Mouse (Mus musculus): ENCODE results near the gene Faim2. TPM values are rescaled to one million over a fixed set of nuclear protein-coding genes. Genes with fewer than 3 reads are reported as not detected.

Gene Faim2
- polyA plus RNA-seq, 1 experiment from 2014 or later: 0.41 TPM

GRCm38 (mm10) chr15:99501292-99502260, 26.4 kb downstream of the Faim2 start:
- ATAC-seq (replicated peaks; ENCODE audit: low FRiP score, low TSS enrichment, low read depth): no peak
- Histone ChIP-seq H3K9me3 (ENCODE audit: control insufficient read depth, low read length) (no peaks in the 10 kb centered on the region), H3K27me3 (replicated peaks; ENCODE audit: control insufficient read depth, insufficient read depth, low read length) (no peaks in the 10 kb centered on the region), H3K4me1 (replicated peaks; ENCODE audit: control insufficient read depth, insufficient read depth, low read length) (peaks cover 27% of the 10 kb centered on the region), H3K27ac (ENCODE audit: low read depth) (peak overlapping the region; percentile 35; the same call in 1 of the 2 replicates), H3K4me2 (ENCODE audit: low read length) (no peak overlapping the region), H3K9ac (ENCODE audit: low read length) (no peak overlapping the region), H3K4me3 (ENCODE audit: low read depth, low read length) (no peak overlapping the region), H3K36me3 (ENCODE audit: control insufficient read depth, insufficient read depth, low read length) (no peaks in the 10 kb centered on the region)
- WGBS: 70% methylated on average over 20 of the region's 20 CpGs
- no peak for DNase-seq (ENCODE audit: low spot score)

- ATAC-seq (replicated peaks; ENCODE audit: low FRiP score, low TSS enrichment, low read depth): no peak
- Histone ChIP-seq H3K4me1 (replicated peaks; ENCODE audit: control insufficient read depth, insufficient read depth, low read length) (peaks cover 25% of the 10 kb centered on the region), H3K27me3 (replicated peaks; ENCODE audit: control insufficient read depth, insufficient read depth, low read length) (no peaks in the 10 kb centered on the region), H3K27ac (ENCODE audit: low read depth) (no peak overlapping the region), H3K9ac (ENCODE audit: low read length) (no peak overlapping the region), H3K36me3 (ENCODE audit: control insufficient read depth, insufficient read depth, low read length) (no peaks in the 10 kb centered on the region), H3K4me2 (ENCODE audit: low read length) (no peak overlapping the region), H3K9me3 (ENCODE audit: control insufficient read depth, low read length) (no peaks in the 10 kb centered on the region), H3K4me3 (ENCODE audit: low read depth, low read length) (no peak overlapping the region)
- no peak for DNase-seq (ENCODE audit: low spot score)
- WGBS: 40% methylated on average over 5 of the region's 5 CpGs
Observed at GRCm38 (mm10) chr15:99500320-99500719, 27.6 kb downstream of the Faim2 start.

- H3K9ac ChIP-seq (ENCODE audit: low read length): no peak overlapping the region
- H3K27ac ChIP-seq (ENCODE audit: low read depth): no peak overlapping the region
- H3K36me3 ChIP-seq (ENCODE audit: control insufficient read depth, insufficient read depth, low read length): no peaks in the 10 kb centered on the region
- H3K4me2 ChIP-seq (ENCODE audit: low read length): no peak overlapping the region
- H3K4me1 ChIP-seq (replicated peaks; ENCODE audit: control insufficient read depth, insufficient read depth, low read length): peaks cover 22% of the 10 kb centered on the region
- H3K27me3 ChIP-seq (replicated peaks; ENCODE audit: control insufficient read depth, insufficient read depth, low read length): no peaks in the 10 kb centered on the region
- H3K9me3 ChIP-seq (ENCODE audit: control insufficient read depth, low read length): no peaks in the 10 kb centered on the region
- H3K4me3 ChIP-seq (ENCODE audit: low read depth, low read length): no peak overlapping the region
- DNase-seq (ENCODE audit: low spot score) (no peak), ATAC-seq (replicated peaks; ENCODE audit: low FRiP score, low TSS enrichment, low read depth) (no peak)
- WGBS: 49% methylated on average over 6 of the region's 6 CpGs
Observed at GRCm38 (mm10) chr15:99499726-99500125, 28.2 kb downstream of the Faim2 start.

- Histone ChIP-seq H3K4me2 (ENCODE audit: low read length) (no peak overlapping the region), H3K9ac (ENCODE audit: low read length) (no peak overlapping the region), H3K36me3 (ENCODE audit: control insufficient read depth, insufficient read depth, low read length) (no peaks in the 10 kb centered on the region), H3K27ac (ENCODE audit: low read depth) (no peak overlapping the region), H3K27me3 (replicated peaks; ENCODE audit: control insufficient read depth, insufficient read depth, low read length) (no peaks in the 10 kb centered on the region), H3K4me1 (replicated peaks; ENCODE audit: control insufficient read depth, insufficient read depth, low read length) (peaks cover 22% of the 10 kb centered on the region), H3K4me3 (ENCODE audit: low read depth, low read length) (no peak overlapping the region), H3K9me3 (ENCODE audit: control insufficient read depth, low read length) (no peaks in the 10 kb centered on the region)
- ATAC-seq (replicated peaks; ENCODE audit: low FRiP score, low TSS enrichment, low read depth): 0 out of 2 replicates have a peak, but pooled peaks have one; percentile 22
- DNase-seq (ENCODE audit: low spot score): no peak
- 45% methylated on average over 4 of the region's 4 CpGs for WGBS
Observed at GRCm38 (mm10) chr15:99498781-99499180, 29.2 kb downstream of the Faim2 start.

GRCm38 (mm10) chr15:99498356-99498755, 29.6 kb downstream of the Faim2 start:
- 63% methylated on average over 4 of the region's 4 CpGs for WGBS
- Histone ChIP-seq H3K4me3 (ENCODE audit: low read depth, low read length) (no peak overlapping the region), H3K27me3 (replicated peaks; ENCODE audit: control insufficient read depth, insufficient read depth, low read length) (no peaks in the 10 kb centered on the region), H3K9me3 (ENCODE audit: control insufficient read depth, low read length) (no peaks in the 10 kb centered on the region), H3K4me1 (replicated peaks; ENCODE audit: control insufficient read depth, insufficient read depth, low read length) (peaks cover 22% of the 10 kb centered on the region), H3K4me2 (ENCODE audit: low read length) (no peak overlapping the region), H3K9ac (ENCODE audit: low read length) (no peak overlapping the region), H3K36me3 (ENCODE audit: control insufficient read depth, insufficient read depth, low read length) (no peaks in the 10 kb centered on the region), H3K27ac (ENCODE audit: low read depth) (no peak overlapping the region)
- DNase-seq (ENCODE audit: low spot score) (no peak), ATAC-seq (replicated peaks; ENCODE audit: low FRiP score, low TSS enrichment, low read depth) (no peak)

- Histone ChIP-seq H3K36me3 (ENCODE audit: control insufficient read depth, insufficient read depth, low read length) (no peaks in the 10 kb centered on the region), H3K27ac (ENCODE audit: low read depth) (no peak overlapping the region), H3K4me2 (ENCODE audit: low read length) (no peak overlapping the region), H3K4me3 (ENCODE audit: low read depth, low read length) (no peak overlapping the region), H3K4me1 (replicated peaks; ENCODE audit: control insufficient read depth, insufficient read depth, low read length) (peaks cover 19% of the 10 kb centered on the region), H3K27me3 (replicated peaks; ENCODE audit: control insufficient read depth, insufficient read depth, low read length) (no peaks in the 10 kb centered on the region), H3K9ac (ENCODE audit: low read length) (no peak overlapping the region), H3K9me3 (ENCODE audit: control insufficient read depth, low read length) (no peaks in the 10 kb centered on the region)
- 48% methylated on average over 12 of the region's 12 CpGs for WGBS
- DNase-seq (ENCODE audit: low spot score) (no peak), ATAC-seq (replicated peaks; ENCODE audit: low FRiP score, low TSS enrichment, low read depth) (no peak)
Observed at GRCm38 (mm10) chr15:99497527-99498242, 30.3 kb downstream of the Faim2 start.

GRCm38 (mm10) chr15:99497061-99497460, 30.9 kb downstream of the Faim2 start:
- WGBS: 12% methylated on average over 4 of the region's 4 CpGs
- H3K9me3 ChIP-seq (ENCODE audit: control insufficient read depth, low read length): no peaks in the 10 kb centered on the region
- 0 out of 2 replicates have a peak, but pooled peaks have one; percentile 13 for ATAC-seq (replicated peaks; ENCODE audit: low FRiP score, low TSS enrichment, low read depth)

GRCm38 (mm10) chr15:99484745-99485144, 43.2 kb downstream of the Faim2 start:
- no peak overlapping the region for H3K9ac ChIP-seq (ENCODE audit: low read length)
- H3K4me3 ChIP-seq (ENCODE audit: low read depth, low read length): no peak overlapping the region
- no peak for DNase-seq (ENCODE audit: low spot score)
- no peaks in the 10 kb centered on the region for H3K36me3 ChIP-seq (ENCODE audit: control insufficient read depth, insufficient read depth, low read length)
- H3K27ac ChIP-seq (ENCODE audit: low read depth): no peak overlapping the region
- ATAC-seq (replicated peaks; ENCODE audit: low FRiP score, low TSS enrichment, low read depth): no peak
- no peaks in the 10 kb centered on the region for H3K9me3 ChIP-seq (ENCODE audit: control insufficient read depth, low read length)
- no peaks in the 10 kb centered on the region for H3K4me1 ChIP-seq (replicated peaks; ENCODE audit: control insufficient read depth, insufficient read depth, low read length)
- H3K27me3 ChIP-seq (replicated peaks; ENCODE audit: control insufficient read depth, insufficient read depth, low read length): no peaks in the 10 kb centered on the region
- H3K4me2 ChIP-seq (ENCODE audit: low read length): no peak overlapping the region
- 71% methylated on average over 6 of the region's 6 CpGs for WGBS

More at GRCm38 (mm10) chr15:99497061-99497460, 30.9 kb downstream of the Faim2 start:
- H3K4me1 ChIP-seq (replicated peaks; ENCODE audit: control insufficient read depth, insufficient read depth, low read length): peaks cover 13% of the 10 kb centered on the region
- no peak overlapping the region for H3K27ac ChIP-seq (ENCODE audit: low read depth)
- no peaks in the 10 kb centered on the region for H3K36me3 ChIP-seq (ENCODE audit: control insufficient read depth, insufficient read depth, low read length)
- no peak overlapping the region for H3K9ac ChIP-seq (ENCODE audit: low read length)
- peak; percentile 70 for DNase-seq (ENCODE audit: low spot score)
- no peak overlapping the region for H3K4me3 ChIP-seq (ENCODE audit: low read depth, low read length)
- no peaks in the 10 kb centered on the region for H3K27me3 ChIP-seq (replicated peaks; ENCODE audit: control insufficient read depth, insufficient read depth, low read length)
- no peak overlapping the region for H3K4me2 ChIP-seq (ENCODE audit: low read length)

All from intestine, embryonic 14.5 days (tissue).